Mouse (Mus musculus) embryo, embryonic 10.5 days (tissue): ENCODE data around the gene Hsph1.

Experiments used
- DNase-seq: peaks from one replicate; pipeline ENCODE4 v3.0.0-alpha.2; 2015; ENCODE audit warnings: low spot score

The Hsph1 gene

DNA sequence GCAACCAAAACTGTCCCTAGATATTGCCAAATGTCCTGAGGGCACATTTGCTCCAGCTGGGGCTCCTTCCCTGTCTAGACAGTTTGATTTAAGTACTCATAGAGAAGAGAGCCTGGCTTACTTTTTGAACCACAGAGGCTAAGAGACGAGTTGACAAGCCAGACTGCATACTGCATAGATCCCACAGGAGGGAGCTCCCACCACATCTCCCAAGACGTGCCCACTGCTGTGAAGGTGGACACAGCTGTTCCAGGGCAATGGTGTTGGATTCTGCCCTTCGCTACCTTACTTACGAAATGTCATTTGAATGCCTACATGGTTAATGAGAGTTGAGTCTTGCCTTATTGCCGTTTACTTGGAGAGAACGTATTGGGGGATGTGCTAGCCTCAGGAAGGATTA is 6.2 kb upstream of the Hsph1 start:
- DNase-seq, result peak; percentile 43

GRCm38 (mm10) chr5:149641277-149641892 is 5.2 kb upstream of the Hsph1 start:
- DNase-seq, result no peak

DNA sequence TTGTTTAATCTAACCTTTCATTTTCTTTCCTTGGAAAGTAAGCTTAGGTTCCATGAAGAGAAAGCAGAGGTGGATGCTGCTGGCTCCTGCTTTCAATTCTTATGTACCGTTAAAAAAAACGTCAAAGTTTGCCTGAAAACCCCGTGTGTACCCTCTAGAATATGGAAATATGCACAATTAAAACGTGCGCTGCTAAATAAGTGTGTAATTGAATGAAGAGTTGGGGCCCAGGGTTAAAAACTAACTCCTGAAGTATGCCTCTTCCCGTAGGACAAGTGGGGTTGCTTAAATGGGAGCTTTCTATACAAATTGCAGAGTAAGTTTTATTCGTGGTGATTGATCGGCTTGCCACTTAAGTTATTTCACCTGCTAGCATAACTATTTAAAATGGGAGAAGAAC is 1.1 kb upstream of the Hsph1 start:
- DNase-seq, result peak; percentile 49

DNA sequence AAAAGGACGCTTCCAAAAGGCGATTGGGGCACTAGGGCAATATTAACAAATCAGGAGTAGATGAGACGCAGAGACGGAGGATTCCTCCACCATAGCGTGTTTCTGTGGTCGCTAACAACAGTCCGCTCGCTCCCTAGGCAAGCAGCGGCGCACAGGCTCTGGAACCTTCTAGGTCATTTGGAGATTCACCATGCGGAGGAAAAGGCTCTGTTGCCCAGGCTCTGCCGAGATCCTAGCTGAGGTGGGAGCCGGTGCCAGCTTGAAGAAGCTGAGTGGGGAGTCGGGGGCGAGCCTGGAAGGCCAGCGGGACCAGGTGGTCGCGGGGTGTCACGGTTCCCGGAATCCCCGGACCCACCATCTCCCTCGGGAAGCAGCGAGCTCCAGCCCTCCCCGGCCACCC is 620 bp downstream of the Hsph1 start:
- DNase-seq, result peak; percentile 60

GRCm38 (mm10) chr5:149634409-149635035 is 1.7 kb downstream of the Hsph1 start:
- DNase-seq, result no peak

- DNase-seq, result no peak
These were observed 10.6 kb downstream of the Hsph1 start for GRCm38 (mm10) chr5:149625547-149625946.

- DNase-seq, result no peak
These were observed 12.1 kb downstream of the Hsph1 start for GRCm38 (mm10) chr5:149623815-149624675.

DNA sequence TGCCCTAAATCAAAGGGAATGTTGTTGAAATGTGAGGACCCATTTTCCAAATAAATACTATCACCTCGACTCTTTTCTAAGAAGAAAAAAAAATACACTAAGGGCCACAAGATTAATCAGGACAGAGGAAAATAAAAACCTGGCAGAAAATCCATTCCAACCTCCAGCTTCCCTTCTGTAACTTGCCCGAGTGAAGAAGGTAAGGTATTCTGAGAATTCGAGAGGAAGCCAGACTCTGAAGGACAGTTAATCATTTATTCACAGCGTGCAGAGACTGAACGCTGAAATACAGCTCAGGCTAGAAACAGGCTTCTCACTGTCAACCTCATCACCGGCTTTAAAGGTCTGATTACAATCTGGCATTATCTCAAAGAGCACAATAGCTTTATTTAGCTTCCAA is 13.5 kb downstream of the Hsph1 start:
- DNase-seq, result no peak

DNA sequence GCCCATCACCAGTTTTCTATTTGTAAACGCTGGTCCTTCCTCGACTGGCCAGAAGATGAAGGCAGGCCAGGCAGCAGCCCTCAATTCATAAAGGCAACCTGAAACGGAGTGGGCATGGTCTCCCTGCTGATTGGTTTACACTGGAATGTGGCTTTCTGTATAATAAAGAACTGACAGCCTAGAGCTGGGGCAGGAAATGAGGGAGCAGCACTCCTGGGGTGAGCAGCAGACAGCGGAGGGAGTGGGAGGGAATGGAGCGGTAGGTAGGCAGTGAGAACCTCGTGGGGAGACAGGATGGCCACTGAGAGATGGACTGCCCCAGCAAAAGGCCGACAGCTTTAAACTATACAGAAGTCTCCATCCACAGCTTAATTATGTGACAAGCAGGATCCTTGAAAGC is 14.0 kb downstream of the Hsph1 start:
- no peak for DNase-seq

- no peak for DNase-seq
These were observed 18.3 kb downstream of the Hsph1 start for GRCm38 (mm10) chr5:149617776-149618425.

- no peak for DNase-seq
These were observed 19.4 kb downstream of the Hsph1 start for GRCm38 (mm10) chr5:149616817-149617216.

- no peak for DNase-seq
These were observed 20.0 kb downstream of the Hsph1 start for GRCm38 (mm10) chr5:149616138-149616537.

DNA sequence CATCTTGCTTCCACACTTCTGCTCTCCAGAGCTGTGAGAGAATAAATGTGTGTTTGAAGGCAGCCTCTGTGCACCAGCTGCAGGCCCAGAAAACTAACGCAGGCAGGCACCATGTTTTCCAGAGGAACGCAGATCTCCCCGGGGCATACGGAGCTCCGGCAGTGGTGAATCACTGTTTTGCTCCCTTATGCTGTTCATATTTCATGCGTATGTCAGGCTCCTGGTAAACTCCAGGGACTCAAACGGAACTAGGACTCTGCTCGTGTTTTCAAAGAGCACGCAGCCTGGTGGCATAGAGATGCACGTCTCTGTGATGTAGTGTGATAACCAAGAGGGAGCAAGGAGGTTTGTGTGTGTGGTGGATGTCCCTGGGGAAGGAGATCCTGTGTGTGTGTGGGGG is 23.4 kb downstream of the Hsph1 start:
- DNase-seq, result no peak

DNA sequence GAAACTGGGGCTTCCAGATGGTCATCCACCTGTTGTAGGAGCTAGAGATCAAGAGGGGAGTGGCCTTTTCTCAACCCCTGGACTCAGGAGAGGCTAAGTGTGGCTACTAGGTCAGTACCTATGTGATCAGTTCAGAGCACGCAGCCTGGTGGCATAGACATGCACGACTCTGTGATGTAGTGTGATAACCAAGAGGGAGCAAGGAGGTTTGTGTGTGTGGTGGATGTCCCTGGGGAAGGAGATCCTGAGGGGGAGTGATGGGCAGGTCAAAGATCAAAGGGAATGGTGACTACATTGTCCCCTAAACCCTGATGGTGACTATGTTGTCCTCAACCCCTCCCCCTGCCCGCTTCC is 24.0 kb downstream of the Hsph1 start:
- peak; percentile 17 for DNase-seq

DNA sequence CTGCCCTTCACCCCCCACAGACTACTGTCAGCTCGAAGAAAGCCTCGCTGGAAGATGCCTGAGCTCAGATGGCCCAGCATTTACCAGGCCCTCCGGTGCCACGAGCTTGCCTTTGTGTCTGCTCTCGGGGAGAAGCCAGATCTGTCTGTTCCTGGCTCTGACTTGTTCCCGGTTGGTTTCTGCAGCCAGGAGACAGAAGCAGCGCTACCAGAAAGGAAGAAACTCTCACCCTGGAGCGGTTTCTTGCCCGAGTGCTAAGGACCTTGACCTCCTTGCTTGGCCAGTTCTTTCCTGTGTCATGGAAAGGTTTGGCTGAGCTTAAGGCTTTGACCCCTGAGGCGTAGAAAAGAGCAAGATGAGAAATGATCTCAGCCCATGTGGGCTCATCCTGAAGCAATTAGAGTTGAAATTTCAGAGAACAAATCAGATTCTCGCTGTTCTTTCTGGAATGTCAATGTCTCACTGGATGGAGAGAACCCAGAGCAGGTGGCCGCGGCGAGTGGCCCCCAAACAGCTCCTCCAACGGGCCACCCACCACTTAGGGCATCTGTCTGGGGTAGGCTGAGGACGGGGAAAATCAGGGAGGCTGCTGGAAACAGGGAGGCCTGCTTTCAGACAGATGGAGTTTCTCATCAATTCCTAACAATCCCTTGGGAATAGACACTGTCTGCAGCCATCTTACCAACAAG is 24.6 kb downstream of the Hsph1 start:
- DNase-seq, result peak; percentile 26

- no peak for DNase-seq
These were observed 29.0 kb downstream of the Hsph1 start for GRCm38 (mm10) chr5:149607083-149607720.

- DNase-seq, result no peak
These were observed 32.9 kb downstream of the Hsph1 start for GRCm38 (mm10) chr5:149603241-149603640.

GRCm38 (mm10) chr5:149601996-149602395 is 34.2 kb downstream of the Hsph1 start:
- DNase-seq, result no peak

DNA sequence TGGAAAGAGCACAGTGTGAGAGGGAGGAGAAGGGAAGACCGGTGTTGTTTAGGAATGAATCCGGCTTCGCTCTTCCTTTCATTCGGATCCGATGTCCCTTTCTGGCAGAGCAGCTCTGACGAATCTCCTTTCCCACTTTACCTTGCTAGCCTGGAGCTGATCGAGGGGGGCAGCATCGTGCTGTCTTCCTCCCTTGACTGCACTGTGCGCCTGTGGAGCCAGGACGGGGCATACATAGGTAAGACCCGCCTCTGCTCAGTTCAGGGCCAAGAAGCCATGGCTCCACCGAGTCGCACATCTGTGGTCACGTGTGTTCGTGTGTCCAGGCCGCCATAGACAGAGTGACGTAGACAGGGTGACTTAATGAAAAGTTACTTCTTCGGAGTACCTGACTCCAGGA is 38.8 kb downstream of the Hsph1 start:
- DNase-seq, result no peak

DNA sequence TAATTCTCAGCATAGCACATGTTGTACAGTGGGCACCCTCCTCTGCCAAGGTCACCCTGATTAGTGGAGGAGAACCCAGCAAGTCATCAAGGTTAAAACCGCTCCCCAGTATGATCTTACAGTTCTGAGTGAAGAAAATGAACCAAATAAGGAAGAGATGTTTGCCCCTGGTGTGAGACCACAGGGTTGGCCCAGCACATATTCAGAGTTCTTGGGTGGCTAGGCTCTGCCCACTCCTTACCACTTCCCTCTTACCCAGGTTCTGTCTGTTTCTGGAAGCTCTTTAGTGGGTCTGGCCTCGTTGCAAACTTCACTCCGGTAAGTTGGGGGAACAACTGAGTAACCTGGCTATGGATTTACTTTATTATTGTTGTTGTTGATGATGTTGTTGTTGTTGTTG is 42.0 kb downstream of the Hsph1 start:
- no peak for DNase-seq

DNA sequence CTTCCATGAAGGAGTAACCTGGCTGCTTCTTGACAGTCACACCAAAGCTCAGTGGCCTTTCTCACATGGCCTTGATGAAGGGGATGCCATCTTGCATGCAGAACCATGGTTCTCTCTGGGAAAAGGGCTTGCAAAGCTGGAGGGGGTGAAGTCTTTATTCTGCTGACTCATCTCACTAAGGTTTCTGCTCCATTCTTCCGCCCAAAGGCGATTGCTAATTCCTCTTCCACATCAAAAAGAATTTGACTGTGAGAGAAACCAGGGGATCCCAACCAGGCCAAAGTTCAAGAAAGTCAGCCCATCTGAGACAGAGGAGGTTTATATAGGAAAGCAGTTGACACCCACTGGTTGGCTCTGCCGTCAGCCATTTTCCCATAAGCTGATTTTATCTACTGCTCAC is 46.2 kb downstream of the Hsph1 start:
- no peak for DNase-seq
